Mouse (Mus musculus): Measurements from ENCODE around the gene Olfr372.
"Not testable (repeated sequence)": the region's sequence is repeated elsewhere in the genome, so short reads cannot be mapped to it uniquely, and the experiment has no call there.

The Olfr372 gene

DNA sequence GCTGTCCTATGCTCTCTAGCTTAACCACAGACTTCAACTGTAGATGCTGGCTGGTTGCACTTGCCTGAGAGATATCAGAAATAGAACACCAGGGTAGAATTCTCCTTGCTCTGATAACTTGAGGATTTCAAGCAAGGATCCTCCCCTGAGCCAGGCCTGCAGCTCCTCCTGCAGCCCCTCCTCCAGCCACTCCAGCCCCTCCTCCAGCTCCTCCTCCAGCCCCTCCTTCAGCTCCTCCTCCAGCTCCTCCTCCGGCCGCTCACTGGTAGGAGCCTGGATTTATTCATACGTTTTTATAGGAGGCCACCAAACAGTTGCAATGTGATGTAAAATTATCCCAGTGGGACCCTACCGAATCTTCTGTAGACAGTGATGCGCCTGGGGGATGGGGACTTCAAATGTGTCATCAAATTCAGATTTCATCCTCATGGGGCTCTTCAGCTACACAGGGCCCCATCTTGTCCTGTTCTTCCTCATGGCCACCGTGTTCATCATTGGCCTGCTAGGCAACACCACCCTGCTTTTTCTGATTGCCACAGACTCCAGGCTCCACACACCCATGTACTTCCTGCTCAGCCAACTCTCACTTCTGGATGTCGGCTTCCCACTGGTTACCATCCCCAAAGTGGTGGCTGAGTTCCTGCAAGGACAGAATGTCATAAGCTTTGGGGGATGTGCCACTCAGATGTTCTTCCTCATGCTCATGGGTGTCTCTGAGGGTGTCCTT lies 58.5 kb downstream of the Olfr372 start:
- not testable (repeated sequence) for DNase-seq (ENCODE audit: low spot score)

DNA sequence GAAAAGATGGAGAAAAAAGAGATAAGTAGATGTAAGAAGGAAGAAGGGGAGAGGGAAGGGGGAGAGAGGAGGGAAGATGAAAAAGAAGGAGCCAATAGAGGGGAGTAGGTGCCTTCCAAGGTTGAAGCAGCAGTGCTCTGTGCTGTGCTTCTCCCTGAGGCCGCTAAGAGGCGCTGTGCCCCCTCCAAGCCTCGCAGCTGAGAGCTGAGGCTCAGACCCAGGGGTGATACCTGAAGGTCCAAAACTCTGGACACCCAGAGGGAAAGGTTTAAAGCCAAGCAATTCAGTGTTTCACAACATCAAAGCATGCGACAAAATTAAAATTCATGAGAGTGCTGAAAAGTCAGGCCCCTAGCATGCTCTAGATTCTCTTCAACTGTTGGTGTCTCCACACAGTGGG lies 64.1 kb downstream of the Olfr372 start:
- peak; percentile 12 for DNase-seq (ENCODE audit: low spot score)

DNA sequence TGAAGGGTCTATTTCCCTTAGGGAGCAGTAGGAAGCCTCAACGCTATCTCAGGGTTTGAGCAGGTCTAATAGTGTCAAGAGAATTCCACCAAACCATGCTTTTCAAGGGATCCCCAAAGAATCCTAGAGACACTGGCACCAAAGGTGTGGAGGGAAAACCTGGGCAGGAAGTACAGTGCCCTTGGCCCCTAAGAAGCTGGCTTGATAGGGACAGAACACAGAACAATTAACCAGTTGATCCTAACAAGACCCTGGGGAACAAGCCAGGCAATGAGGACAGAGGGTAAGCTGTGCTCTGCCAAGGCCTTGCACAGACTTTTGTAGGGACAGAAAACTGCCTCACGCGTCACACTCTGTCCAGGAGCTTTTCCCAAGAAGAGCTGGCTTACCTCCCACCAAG lies 65.7 kb downstream of the Olfr372 start, which contains the start of gene Olfr374:
Gene Olfr374, plus strand, starts transcription at position 301 of the 400 bp plus-strand sequence.
- DNase-seq (ENCODE audit: low spot score): peak; percentile 56
